Mouse (Mus musculus): ENCODE measurements at regions not wholly inside any gene's neighbourhood (a gene's known extent, or its start where the extent isn't known, plus 50 kb on each side); places are given as distances from the start of the nearest gene placed in this dataset.
A peak's percentile ranks its signal among the peaks of the same experiment; 100 is the strongest.

- no peak for DNase-seq
Observed at GRCm38 (mm10) chr10:70336741-70337140, 91.8 kb downstream of the Slc16a9 start.

GRCm38 (mm10) chr10:70359421-70359820 lies 80.9 kb upstream of the Fam13c start:
- no peak for DNase-seq

- DNase-seq = no peak
Observed at GRCm38 (mm10) chr10:70359834-70360233, 80.4 kb upstream of the Fam13c start.

- peak; percentile 32 for DNase-seq
Observed at GRCm38 (mm10) chr10:70363054-70363453, 77.2 kb upstream of the Fam13c start.

GRCm38 (mm10) chr10:70364218-70364975 lies 75.9 kb upstream of the Fam13c start:
- no peak for DNase-seq

- DNase-seq = no peak
Observed at GRCm38 (mm10) chr10:70364976-70365345, 75.3 kb upstream of the Fam13c start.

GRCm38 (mm10) chr10:70365504-70365903 lies 74.8 kb upstream of the Fam13c start:
- no peak for DNase-seq

- no peak for DNase-seq
Observed at GRCm38 (mm10) chr10:70367866-70368265, 72.4 kb upstream of the Fam13c start.

GRCm38 (mm10) chr10:70368685-70369084 lies 71.6 kb upstream of the Fam13c start:
- DNase-seq = peak; percentile 71

GRCm38 (mm10) chr10:70372411-70373136 lies 67.7 kb upstream of the Fam13c start:
- no peak for DNase-seq

- no peak for DNase-seq
Observed at GRCm38 (mm10) chr10:70373207-70373606, 67.1 kb upstream of the Fam13c start.

GRCm38 (mm10) chr10:70373836-70374235 lies 66.4 kb upstream of the Fam13c start:
- DNase-seq = no peak

GRCm38 (mm10) chr10:70374726-70375125 lies 65.6 kb upstream of the Fam13c start:
- no peak for DNase-seq

GRCm38 (mm10) chr10:70380041-70380651 lies 60.1 kb upstream of the Fam13c start:
- DNase-seq = no peak

GRCm38 (mm10) chr10:70384689-70385088 lies 55.6 kb upstream of the Fam13c start:
- no peak for DNase-seq

GRCm38 (mm10) chr10:70387729-70388128 lies 52.6 kb upstream of the Fam13c start:
- DNase-seq = no peak

Data from lung, postnatal 14 days (tissue).